Mouse (Mus musculus) cerebellum, adult 11-12 months (tissue): Measurements from ENCODE around the gene Olfr1275.

Experiments used
- DNase-seq: peaks from one replicate; pipeline ENCODE4 v3.0.0; 2022

The Olfr1275 gene

DNA sequence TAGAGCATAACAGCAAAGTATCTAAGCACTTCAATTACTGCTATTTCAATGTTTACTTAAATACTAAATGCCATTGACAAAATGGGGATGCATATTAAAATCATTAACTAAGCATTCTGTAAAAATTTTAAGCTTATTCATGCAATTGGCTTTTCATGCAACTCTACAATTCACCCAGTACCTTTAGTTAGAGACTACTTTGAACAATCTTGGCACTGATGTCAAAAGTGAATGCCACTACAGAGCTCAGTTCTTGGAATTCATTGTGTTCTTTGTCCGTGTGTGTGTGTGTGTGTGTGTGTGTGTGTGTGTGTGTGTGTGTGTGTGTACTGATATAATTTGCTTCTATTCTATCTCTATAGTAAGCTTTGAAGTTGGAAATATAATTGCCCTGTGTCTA lies at the start of gene Olfr1275:
Gene Olfr1275, minus strand, starts transcription at position 101 of the 400 bp plus-strand sequence.
- DNase-seq: no peak

DNA sequence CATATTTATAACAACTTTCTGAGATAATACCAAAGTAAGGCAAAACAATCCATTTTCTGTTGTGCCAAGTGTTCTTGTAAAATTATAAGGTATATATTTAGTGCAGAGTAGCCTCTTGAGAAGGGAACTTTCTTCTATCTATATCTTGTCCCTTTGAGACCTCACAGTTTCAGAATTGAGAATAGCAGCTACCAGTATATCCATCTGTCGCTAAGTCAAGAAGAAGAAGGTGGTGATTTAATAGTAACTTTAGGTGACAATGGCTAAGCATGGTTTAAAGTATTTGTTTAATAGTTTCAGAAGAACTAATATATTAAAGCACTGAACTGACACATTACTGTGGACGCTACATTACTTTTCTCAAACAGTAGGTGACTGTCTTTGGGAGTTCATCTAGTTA lies 38.9 kb upstream of the Olfr1275 start, which contains the start of gene Olfr1277:
Gene Olfr1277, minus strand, starts transcription at position 101 of the 400 bp plus-strand sequence.
- no peak for DNase-seq

DNA sequence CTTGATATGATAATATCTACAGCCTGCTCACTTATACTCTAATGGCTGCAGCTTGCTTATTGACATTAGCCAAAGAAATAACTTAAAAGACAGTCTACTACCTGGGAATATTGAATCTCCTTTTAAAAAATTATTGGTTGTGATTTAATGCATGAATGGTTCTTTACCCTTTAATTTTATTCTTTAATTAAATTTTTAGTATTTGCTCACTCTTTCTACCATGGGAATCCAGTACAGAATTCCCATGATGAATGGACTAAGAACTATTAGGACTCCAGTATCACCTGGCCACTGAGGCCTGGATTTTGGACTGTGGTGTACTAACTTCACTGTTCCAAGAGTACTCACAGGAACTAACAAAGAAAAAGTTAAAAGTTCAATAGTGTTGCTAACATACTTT lies 19.1 kb upstream of the Olfr1275 start, which contains the start of gene Olfr1276:
Gene Olfr1276, plus strand, starts transcription at position 301 of the 400 bp plus-strand sequence.
- no peak for DNase-seq

DNA sequence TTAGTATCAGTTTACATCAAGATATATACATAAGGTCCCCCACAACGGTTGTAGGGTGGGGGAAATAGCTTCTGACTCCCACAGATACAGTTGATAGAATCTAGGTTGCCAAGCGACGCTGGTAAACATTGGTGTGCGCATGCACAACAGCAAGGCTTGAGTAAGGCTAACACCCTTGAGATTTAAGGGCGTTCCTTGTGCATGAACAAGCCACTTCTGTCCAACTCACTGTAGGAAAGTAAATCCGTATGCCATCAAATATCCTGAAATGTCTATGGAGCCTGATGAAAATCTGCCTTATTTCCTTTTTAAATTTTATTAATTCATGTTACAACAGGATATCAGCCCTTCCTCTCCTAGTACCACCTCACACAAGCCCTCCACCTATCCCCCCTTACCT lies 5.6 kb downstream of the Olfr1275 start, which contains the start of gene 4930430A15Rik:
Gene 4930430A15Rik, minus strand, starts transcription at position 101 of the 400 bp plus-strand sequence.
- no peak for DNase-seq

DNA sequence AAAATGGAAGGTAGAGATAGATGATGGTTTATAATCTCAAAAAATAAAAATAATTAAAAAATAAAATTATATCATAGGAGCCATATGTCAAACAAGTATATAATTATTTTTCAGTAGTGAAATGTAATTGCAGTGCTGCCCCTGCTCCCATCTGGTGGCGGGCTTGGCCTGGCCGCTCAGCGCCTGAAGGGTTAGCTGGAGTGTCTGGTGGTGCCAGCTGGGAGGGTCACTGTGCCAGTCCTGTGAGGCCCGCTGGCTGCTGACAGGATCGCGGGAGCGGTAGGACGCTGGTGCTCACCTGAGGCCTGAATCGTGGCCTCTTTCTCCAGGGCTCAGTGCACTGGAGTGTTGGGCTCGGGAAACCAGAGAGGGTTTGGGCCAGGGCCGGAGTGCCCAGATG lies 53.0 kb downstream of the Olfr1275 start:
- no peak for DNase-seq
